Mouse (Mus musculus): ENCODE measurements around the gene Dll3. TPM values are rescaled to one million over a fixed set of nuclear protein-coding genes. Genes with fewer than 3 reads are reported as not detected.

Dll3 gene
- polyA plus RNA-seq, 1 experiment from 2014 or later = 21.8 TPM

DNA sequence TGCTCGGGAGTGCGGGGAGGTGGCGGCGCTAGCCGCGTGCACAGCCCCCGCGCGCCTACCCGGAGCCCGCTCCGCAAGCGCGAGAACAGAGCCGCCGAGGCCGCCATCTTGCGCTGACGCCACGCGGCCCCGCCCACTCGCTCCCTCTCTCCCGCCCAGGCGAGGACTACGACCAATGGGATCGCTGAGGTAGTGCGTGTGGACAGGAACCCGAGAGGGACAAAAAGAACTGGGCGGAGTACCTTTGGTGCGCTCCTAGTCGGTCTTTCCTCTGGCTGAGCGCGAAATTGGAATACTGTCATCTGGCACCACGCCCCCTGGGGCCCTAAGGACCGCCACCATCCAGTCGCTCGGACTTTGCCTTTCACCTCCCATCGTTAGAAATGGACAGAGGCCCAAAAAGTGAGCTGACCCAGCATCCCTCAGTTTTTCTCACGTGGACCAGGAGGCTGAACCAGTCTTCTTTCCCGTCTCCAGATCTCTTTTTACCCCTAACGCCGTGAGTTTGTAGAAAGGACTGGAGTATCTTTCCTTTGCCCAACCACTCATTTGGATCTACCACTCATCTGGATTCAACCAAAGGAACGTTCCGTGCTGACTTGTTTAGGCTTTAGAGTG, 10.0 kb upstream of the Dll3 start, which contains the start of gene Timm50:
TSS of gene Timm50 (minus strand) at position 147 of the 618 bp plus-strand sequence.
- H3K9me3 ChIP-seq (ENCODE audit: control insufficient read depth, low read length) = no peaks in the 10 kb centered on the region
- peak within 1 kb of the TSS; percentile 91 for H3K4me2 ChIP-seq (ENCODE audit: low read depth, low read length)
- H3K27me3 ChIP-seq (ENCODE audit: control insufficient read depth, insufficient read depth, low read length) = no peaks in the 10 kb centered on the region
- peak within 1 kb of the TSS; percentile 82 for H3K9ac ChIP-seq (replicated peaks; ENCODE audit: low read depth, low read length)
- WGBS = under 1% methylated on average over 43 of the region's 45 CpGs
- peak within 1 kb of the TSS; percentile 91 for H3K4me3 ChIP-seq (ENCODE audit: low read depth, low read length)
- H3K4me1 ChIP-seq (ENCODE audit: control insufficient read depth, insufficient read depth, low read length) = peaks cover 7% of the 10 kb centered on the region
- peaks cover 48% of the 10 kb centered on the region for H3K36me3 ChIP-seq (ENCODE audit: control insufficient read depth, insufficient read depth, low read length)
- ATAC-seq (ENCODE audit: low read depth) = peak; percentile 97
- H3K27ac ChIP-seq (ENCODE audit: low read depth, low read length) = peak within 1 kb of the TSS; percentile 75

DNA sequence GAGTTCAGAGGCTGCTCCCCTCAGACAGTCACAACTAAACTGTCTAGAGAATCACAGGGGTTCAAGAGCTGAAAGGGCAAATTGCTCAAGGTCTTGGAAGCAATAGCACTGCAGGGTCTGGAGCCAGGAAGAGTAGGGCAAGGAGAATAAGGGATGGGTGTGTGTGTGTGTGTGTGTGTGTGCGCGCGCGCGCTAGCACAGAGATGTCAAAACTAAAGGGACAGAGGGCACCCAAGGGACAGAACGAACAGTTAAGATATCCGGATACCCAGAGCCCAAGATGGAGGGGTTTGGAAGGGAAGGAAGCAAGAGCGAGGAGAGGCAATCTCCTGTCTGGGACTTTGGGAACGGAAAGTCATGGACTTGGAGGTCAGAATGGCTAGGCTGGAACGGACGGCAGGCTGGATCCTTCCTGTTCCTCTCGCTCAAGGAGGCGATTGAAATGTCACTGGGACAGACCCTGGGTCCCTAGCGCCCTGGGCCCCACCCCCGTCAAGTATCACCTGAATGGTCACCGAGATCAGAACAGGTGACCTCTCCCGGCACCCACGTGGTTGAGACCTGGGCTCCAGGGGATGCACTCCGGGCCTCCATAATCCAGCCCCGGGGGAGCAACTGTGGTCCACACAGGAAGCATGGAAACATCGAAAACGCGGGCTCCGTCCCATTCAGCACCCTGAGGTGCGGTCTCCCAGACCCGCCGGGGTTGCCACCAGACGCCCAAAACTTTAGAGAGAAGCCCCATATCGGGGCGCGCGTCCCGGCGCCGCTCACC, 9.3 kb upstream of the Dll3 start:
- Histone ChIP-seq H3K36me3 (ENCODE audit: control insufficient read depth, insufficient read depth, low read length) (peaks cover 48% of the 10 kb centered on the region), H3K27me3 (ENCODE audit: control insufficient read depth, insufficient read depth, low read length) (no peaks in the 10 kb centered on the region), H3K9ac (replicated peaks; ENCODE audit: low read depth, low read length) (peak overlapping the region; percentile 82), H3K4me3 (ENCODE audit: low read depth, low read length) (peak overlapping the region; percentile 91), H3K9me3 (ENCODE audit: control insufficient read depth, low read length) (no peaks in the 10 kb centered on the region), H3K4me1 (ENCODE audit: control insufficient read depth, insufficient read depth, low read length) (peaks cover 7% of the 10 kb centered on the region), H3K4me2 (ENCODE audit: low read depth, low read length) (peak overlapping the region; percentile 91), H3K27ac (ENCODE audit: low read depth, low read length) (peak overlapping the region; percentile 75)
- ATAC-seq (ENCODE audit: low read depth) = peak; percentile 65
- 4% methylated on average over 35 of the region's 35 CpGs for WGBS

DNA sequence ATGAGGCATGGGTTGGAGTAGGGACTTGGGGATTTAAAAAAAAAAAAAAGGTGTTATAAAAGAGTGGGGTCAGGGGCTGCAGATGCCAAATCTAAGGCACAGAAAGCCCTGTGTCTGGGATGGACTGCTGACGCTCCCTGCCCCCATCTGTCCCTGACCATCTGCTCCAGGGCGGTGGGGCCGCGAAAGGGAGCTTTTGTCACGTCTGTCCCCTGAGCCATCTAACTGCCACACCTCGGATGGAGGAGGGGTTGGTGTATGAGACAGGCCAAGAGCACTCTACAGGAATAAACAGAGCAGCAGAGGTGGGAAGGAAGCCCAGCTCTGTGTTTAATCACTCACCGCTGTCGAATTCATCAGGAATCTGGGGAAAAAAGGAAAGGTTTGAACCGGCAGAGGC, 7.7 kb upstream of the Dll3 start:
- Histone ChIP-seq H3K4me2 (ENCODE audit: low read depth, low read length) (no peak overlapping the region), H3K27ac (ENCODE audit: low read depth, low read length) (no peak overlapping the region), H3K27me3 (ENCODE audit: control insufficient read depth, insufficient read depth, low read length) (no peaks in the 10 kb centered on the region), H3K9ac (replicated peaks; ENCODE audit: low read depth, low read length) (no peak overlapping the region), H3K9me3 (ENCODE audit: control insufficient read depth, low read length) (no peaks in the 10 kb centered on the region), H3K4me1 (ENCODE audit: control insufficient read depth, insufficient read depth, low read length) (peaks cover 7% of the 10 kb centered on the region), H3K36me3 (ENCODE audit: control insufficient read depth, insufficient read depth, low read length) (peaks cover 48% of the 10 kb centered on the region), H3K4me3 (ENCODE audit: low read depth, low read length) (no peak overlapping the region)
- WGBS = 30% methylated on average over 9 of the region's 9 CpGs
- no peak for ATAC-seq (ENCODE audit: low read depth)

DNA sequence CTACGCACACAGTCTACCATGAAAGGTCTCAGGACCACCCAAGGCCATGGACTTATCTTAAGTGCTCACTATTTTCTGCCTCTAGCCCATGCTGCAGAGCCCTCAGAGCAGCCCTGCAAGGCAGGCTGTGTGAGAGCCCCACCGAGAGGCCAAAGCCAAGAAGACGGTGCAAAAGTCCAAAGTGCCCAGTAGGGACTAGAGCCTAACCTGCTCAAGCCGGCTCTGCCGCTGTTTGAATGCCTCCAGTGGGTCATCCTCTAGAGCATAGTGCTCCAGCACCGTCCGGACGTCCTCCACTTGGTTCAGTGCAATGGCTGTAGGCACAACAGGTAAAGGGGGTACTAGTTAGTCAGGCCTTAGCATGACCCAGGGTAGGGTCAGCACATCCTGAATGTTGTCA, 4.2 kb upstream of the Dll3 start:
- Histone ChIP-seq H3K9me3 (ENCODE audit: control insufficient read depth, low read length) (no peaks in the 10 kb centered on the region), H3K4me1 (ENCODE audit: control insufficient read depth, insufficient read depth, low read length) (peaks cover 9% of the 10 kb centered on the region), H3K27me3 (ENCODE audit: control insufficient read depth, insufficient read depth, low read length) (no peaks in the 10 kb centered on the region), H3K27ac (ENCODE audit: low read depth, low read length) (no peak overlapping the region), H3K36me3 (ENCODE audit: control insufficient read depth, insufficient read depth, low read length) (peaks cover 44% of the 10 kb centered on the region), H3K9ac (replicated peaks; ENCODE audit: low read depth, low read length) (no peak overlapping the region), H3K4me2 (ENCODE audit: low read depth, low read length) (no peak overlapping the region), H3K4me3 (ENCODE audit: low read depth, low read length) (no peak overlapping the region)
- WGBS = 93% methylated on average over 8 of the region's 8 CpGs
- no peak for ATAC-seq (ENCODE audit: low read depth)

DNA sequence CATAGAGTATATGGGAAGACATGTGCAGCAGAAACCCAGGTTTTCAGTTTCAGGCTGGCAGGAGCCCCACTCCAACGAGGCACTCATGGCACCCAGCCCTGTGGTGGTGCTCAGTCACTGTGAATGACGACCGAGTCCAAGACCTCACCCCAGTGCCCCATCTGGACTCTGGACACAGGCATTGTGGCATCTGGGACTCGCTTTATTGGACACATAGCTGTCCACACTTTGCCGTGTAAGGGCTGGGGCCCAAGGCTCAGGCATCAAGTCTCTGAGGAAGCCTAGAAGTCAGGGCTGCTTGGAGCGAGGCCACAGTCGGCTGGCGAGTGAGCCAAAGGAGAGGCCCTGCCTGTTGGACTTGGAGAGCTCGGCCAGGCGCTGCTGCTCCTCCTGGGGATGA, 3.6 kb upstream of the Dll3 start:
- ATAC-seq (ENCODE audit: low read depth) = no peak
- whole genome bisulfite sequencing = 86% methylated on average over 10 of the region's 10 CpGs

DNA sequence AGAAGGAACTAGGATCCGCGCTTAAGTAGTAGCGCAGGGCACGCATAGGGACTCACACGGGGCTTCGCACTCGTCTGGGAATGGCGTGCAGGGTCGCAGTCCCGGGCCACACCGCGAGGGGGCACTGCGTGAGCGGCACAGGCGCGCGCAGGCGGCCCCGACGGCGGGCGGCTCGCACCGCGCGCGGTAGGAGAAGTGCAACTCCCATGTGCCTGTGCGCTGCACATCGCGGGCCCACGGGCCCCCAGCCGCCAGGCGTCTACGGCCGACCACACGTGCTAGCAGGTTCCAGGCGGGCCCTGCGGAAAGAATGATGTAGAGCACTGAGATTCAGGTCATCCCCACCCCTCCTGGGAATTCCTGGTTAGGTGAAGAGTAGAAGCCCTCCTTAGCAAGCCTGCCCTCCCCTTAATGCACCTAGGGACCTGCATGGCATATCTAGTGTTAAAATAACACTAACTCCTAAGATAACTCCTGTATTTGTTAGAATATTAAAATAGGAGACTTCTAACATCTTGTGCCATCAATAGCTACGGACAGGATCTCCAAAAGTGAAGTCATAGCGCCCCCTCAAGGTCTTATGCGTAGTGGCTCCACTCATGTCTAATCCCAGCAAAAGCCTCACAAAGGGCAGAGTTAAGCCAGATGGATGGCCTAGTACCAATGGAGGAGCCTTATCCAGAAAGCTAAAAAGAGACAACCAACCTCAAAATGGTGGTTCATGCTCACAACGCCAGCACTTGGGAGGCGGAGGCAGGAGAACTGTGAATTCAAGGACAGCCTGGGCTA, 3.0 kb downstream of the Dll3 start:
- ATAC-seq (ENCODE audit: low read depth) = 0 out of 2 replicates have a peak, but pooled peaks have one; percentile 3
- no peaks in the 10 kb centered on the region for H3K9me3 ChIP-seq (ENCODE audit: control insufficient read depth, low read length)
- H3K27ac ChIP-seq (ENCODE audit: low read depth, low read length) = no peak overlapping the region
- H3K9ac ChIP-seq (replicated peaks; ENCODE audit: low read depth, low read length) = peak overlapping the region; percentile 21
- no peak overlapping the region for H3K4me3 ChIP-seq (ENCODE audit: low read depth, low read length)
- no peaks in the 10 kb centered on the region for H3K36me3 ChIP-seq (ENCODE audit: control insufficient read depth, insufficient read depth, low read length)
- 14% methylated on average over 43 of the region's 43 CpGs for WGBS
- 0 out of 2 replicates have a peak, but pooled peaks cover 2% of the 10 kb centered on the region for H3K27me3 ChIP-seq (ENCODE audit: control insufficient read depth, insufficient read depth, low read length)
- H3K4me2 ChIP-seq (ENCODE audit: low read depth, low read length) = peak overlapping the region; percentile 35
- H3K4me1 ChIP-seq (ENCODE audit: control insufficient read depth, insufficient read depth, low read length) = 0 out of 2 replicates have a peak, but pooled peaks cover 3% of the 10 kb centered on the region

More for the DNA sequence above, 3.6 kb upstream of the Dll3 start:
- Histone ChIP-seq H3K27ac (ENCODE audit: low read depth, low read length) (no peak overlapping the region), H3K4me1 (ENCODE audit: control insufficient read depth, insufficient read depth, low read length) (peaks cover 3% of the 10 kb centered on the region; the same call in 1 of the 2 replicates), H3K9ac (replicated peaks; ENCODE audit: low read depth, low read length) (no peak overlapping the region), H3K36me3 (ENCODE audit: control insufficient read depth, insufficient read depth, low read length) (peaks cover 44% of the 10 kb centered on the region), H3K4me2 (ENCODE audit: low read depth, low read length) (no peak overlapping the region), H3K4me3 (ENCODE audit: low read depth, low read length) (no peak overlapping the region), H3K27me3 (ENCODE audit: control insufficient read depth, insufficient read depth, low read length) (no peaks in the 10 kb centered on the region), H3K9me3 (ENCODE audit: control insufficient read depth, low read length) (no peaks in the 10 kb centered on the region)

DNA sequence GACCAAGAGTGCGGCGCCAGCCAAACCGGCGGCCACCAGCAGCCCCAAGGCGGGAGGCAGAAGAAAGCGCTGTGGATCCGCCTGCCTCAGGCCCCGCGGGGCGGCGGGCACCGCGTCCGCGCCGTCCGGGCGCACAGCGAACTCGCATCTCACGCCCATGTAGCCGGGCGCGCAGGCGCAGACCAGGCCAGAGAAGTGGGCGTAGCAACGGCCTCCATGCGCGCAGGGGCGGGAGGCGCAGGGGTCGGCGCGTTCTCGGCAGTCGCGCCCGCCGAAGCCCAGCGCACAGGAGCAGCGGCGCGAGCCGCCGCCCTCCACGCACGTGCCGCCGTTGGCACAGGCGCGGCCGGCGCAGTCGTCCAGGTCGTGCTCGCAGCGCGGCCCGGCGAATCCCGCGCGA, 7.6 kb downstream of the Dll3 start:
- Histone ChIP-seq H3K9me3 (ENCODE audit: control insufficient read depth, low read length) (no peaks in the 10 kb centered on the region), H3K4me2 (ENCODE audit: low read depth, low read length) (peak overlapping the region; percentile 70), H3K27me3 (ENCODE audit: control insufficient read depth, insufficient read depth, low read length) (peaks cover 4% of the 10 kb centered on the region; the same call in 1 of the 2 replicates), H3K4me1 (ENCODE audit: control insufficient read depth, insufficient read depth, low read length) (peaks cover 5% of the 10 kb centered on the region; the same call in 1 of the 2 replicates), H3K36me3 (ENCODE audit: control insufficient read depth, insufficient read depth, low read length) (no peaks in the 10 kb centered on the region), H3K4me3 (ENCODE audit: low read depth, low read length) (peak overlapping the region; percentile 45), H3K27ac (ENCODE audit: low read depth, low read length) (no peak overlapping the region), H3K9ac (replicated peaks; ENCODE audit: low read depth, low read length) (peak overlapping the region; percentile 61)
- peak; percentile 73 for ATAC-seq (ENCODE audit: low read depth)
- 2% methylated on average over 47 of the region's 63 CpGs for WGBS

DNA sequence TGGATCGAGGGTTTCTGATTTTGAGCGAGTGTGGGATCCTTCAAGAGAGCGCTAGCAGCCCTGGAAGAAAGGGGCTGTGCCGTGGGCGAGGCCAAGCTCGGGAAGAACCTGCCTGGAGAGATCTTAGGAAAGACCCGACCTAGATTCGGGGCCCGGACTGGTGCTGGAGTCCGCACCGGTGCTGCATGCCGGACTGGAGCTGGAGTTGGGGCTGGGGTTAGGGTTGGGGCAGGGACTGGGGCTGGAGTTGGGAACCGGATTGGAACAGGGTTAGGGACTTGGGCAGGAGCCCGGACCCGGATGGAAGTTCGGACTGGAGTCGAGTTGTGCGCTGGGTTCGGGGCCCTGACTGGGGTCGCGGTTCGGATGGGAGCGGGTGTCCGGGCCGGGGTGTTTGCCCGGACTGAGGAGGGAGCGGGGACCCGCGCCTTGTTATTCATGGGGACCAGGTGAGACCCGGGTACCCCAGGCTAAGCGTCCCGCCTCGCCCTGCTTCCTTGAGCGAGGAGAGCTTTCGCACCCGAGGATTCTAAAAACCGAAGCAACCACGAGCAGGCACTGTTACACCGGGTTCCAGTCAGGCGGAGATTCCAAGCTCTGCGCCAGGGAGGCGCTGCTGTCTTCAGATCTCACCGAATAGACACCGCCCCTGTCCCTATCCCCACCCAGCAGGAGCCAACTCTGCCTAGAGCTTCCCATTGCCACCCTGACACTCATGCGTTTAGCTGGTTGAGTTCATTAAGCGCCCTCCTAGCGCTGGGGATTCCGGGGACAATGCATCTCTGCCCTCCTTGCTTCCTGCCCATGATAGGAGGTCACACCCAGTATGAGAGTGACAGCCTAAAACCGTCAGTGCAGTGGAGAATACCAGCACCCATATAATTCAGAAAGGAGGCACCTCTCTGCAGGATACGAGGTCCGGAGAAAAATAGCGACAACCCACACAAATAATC, 11.1 kb downstream of the Dll3 start, which contains the start of gene Selenov:
TSS of gene Selenov (minus strand) at position 549 of the 953 bp plus-strand sequence.
- H3K9me3 ChIP-seq (ENCODE audit: control insufficient read depth, low read length) = no peaks in the 10 kb centered on the region
- H3K4me1 ChIP-seq (ENCODE audit: control insufficient read depth, insufficient read depth, low read length) = peaks cover 5% of the 10 kb centered on the region; the same call in 1 of the 2 replicates
- no peak within 1 kb of the TSS for H3K27ac ChIP-seq (ENCODE audit: low read depth, low read length)
- H3K9ac ChIP-seq (replicated peaks; ENCODE audit: low read depth, low read length) = peak within 1 kb of the TSS; percentile 16; the same call in 1 of the 2 replicates
- ATAC-seq (ENCODE audit: low read depth) = peak; percentile 26; the same call in 1 of the 2 replicates
- WGBS = 1% methylated on average over 52 of the region's 52 CpGs
- peak within 1 kb of the TSS; percentile 43 for H3K4me2 ChIP-seq (ENCODE audit: low read depth, low read length)
- H3K27me3 ChIP-seq (ENCODE audit: control insufficient read depth, insufficient read depth, low read length) = peaks cover 4% of the 10 kb centered on the region; the same call in 1 of the 2 replicates
- no peaks in the 10 kb centered on the region for H3K36me3 ChIP-seq (ENCODE audit: control insufficient read depth, insufficient read depth, low read length)
- H3K4me3 ChIP-seq (ENCODE audit: low read depth, low read length) = peak within 1 kb of the TSS; percentile 24

Data from neural tube, embryonic 14.5 days (tissue).